Mouse (Mus musculus) olfactory bulb, adult 2 months (tissue): ENCODE results near the gene Tnfrsf25. TPM values are rescaled to one million over a fixed set of nuclear protein-coding genes. Genes with fewer than 3 reads are reported as not detected.

ENCODE experiments used
- H3K27ac ChIP-seq: fragments of 200-500 bp; 2 replicates; pipeline ENCODE4 v1.5.1; 2012; ENCODE audit warnings: low read depth, low read length; ENCODE audit not compliant: insufficient read depth
- H3K4me1 ChIP-seq: fragments of 200-500 bp; 2 replicates; pipeline ENCODE4 v1.6.1; 2012; ENCODE audit warnings: low read length; ENCODE audit not compliant: control insufficient read depth, insufficient read depth
- H3K4me3 ChIP-seq: fragments of 200-500 bp; 2 replicates; pipeline ENCODE4 v1.5.1; 2012; ENCODE audit warnings: mild to moderate bottlenecking, low read depth, low read length, moderate library complexity; ENCODE audit not compliant: insufficient read depth
- CTCF ChIP-seq: fragments of 200-500 bp; IDR thresholded peaks from 2 replicates; pipeline ENCODE4 v1.5.1; 2012; ENCODE audit warnings: low read depth, mild to moderate bottlenecking, low read length, moderate library complexity; ENCODE audit not compliant: insufficient read depth
- POLR2A ChIP-seq: fragments of 200-500 bp; IDR thresholded peaks from 2 replicates; pipeline ENCODE4 v1.6.1; 2012; ENCODE audit warnings: mild to moderate bottlenecking, low read depth, low read length, moderate library complexity; ENCODE audit not compliant: insufficient read depth
- WGBS: fragments of 180-500 bp; shearing (Covaris S2); methylation state at CpG from one replicate; pipeline ENCODE4 v1.1.7; 2018; 5-methylcytosine and 5-hydroxymethylcytosine counted together
- polyA plus RNA-seq: library from polyadenylated mRNA; stranded (reverse); fragments of >200 nt; gene quantifications from 2 replicates; pipeline ENCODE4 v1.2.4, GENCODE M21; 2012; ENCODE audit warnings: low replicate concordance; ENCODE audit not compliant: missing spikeins, insufficient read depth, insufficient read length

The Tnfrsf25 gene
- not detected in 2 replicates for polyA plus RNA-seq

- Histone ChIP-seq H3K27ac (no peak within 1 kb of the TSS), H3K4me3 (no peak within 1 kb of the TSS), H3K4me1 (peaks cover 23% of the 10 kb centered on the region)
- WGBS, result 19% methylated on average over 30 of the region's 30 CpGs
- no peak for TF ChIP-seq CTCF
- TF ChIP-seq POLR2A, result no peak
Measured at GRCm38 (mm10) chr4:152115921-152116612, at the start of gene Tnfrsf25. Gene Tnfrsf25, plus strand, starts transcription at chr4:152115934.

GRCm38 (mm10) chr4:152067280-152067679 lies 48.5 kb upstream of the Tnfrsf25 start:
- H3K4me1 ChIP-seq, result peaks cover 8% of the 10 kb centered on the region
- H3K27ac ChIP-seq, result no peak overlapping the region
- no peak overlapping the region for H3K4me3 ChIP-seq
- TF ChIP-seq CTCF (no peak), POLR2A (no peak)

GRCm38 (mm10) chr4:152068166-152068724 lies 47.5 kb upstream of the Tnfrsf25 start:
- 82% methylated on average over 6 of the region's 6 CpGs for WGBS
- Histone ChIP-seq H3K4me3 (no peak overlapping the region), H3K27ac (no peak overlapping the region), H3K4me1 (peaks cover 13% of the 10 kb centered on the region)
- no peak for TF ChIP-seq POLR2A
- no peak for TF ChIP-seq CTCF

GRCm38 (mm10) chr4:152069245-152069644 lies 46.5 kb upstream of the Tnfrsf25 start:
- Histone ChIP-seq H3K4me3 (no peak overlapping the region), H3K27ac (no peak overlapping the region), H3K4me1 (peaks cover 13% of the 10 kb centered on the region)
- TF ChIP-seq POLR2A, result no peak
- TF ChIP-seq CTCF, result no peak
- WGBS, result 89% methylated on average over 3 of the region's 3 CpGs

- 73% methylated on average over 11 of the region's 11 CpGs for WGBS
- Histone ChIP-seq H3K4me3 (no peak overlapping the region), H3K4me1 (peaks cover 13% of the 10 kb centered on the region), H3K27ac (no peak overlapping the region)
- no peak for TF ChIP-seq POLR2A
- no peak for TF ChIP-seq CTCF
Measured at GRCm38 (mm10) chr4:152070494-152071396, 45.0 kb upstream of the Tnfrsf25 start.

GRCm38 (mm10) chr4:152072121-152072601 lies 43.6 kb upstream of the Tnfrsf25 start, which contains the start of gene Plekhg5:
Gene Plekhg5, plus strand, starts transcription at chr4:152072498.
- Histone ChIP-seq H3K4me3 (no peak within 1 kb of the TSS), H3K27ac (no peak within 1 kb of the TSS), H3K4me1 (peaks cover 15% of the 10 kb centered on the region)
- TF ChIP-seq POLR2A (no peak), CTCF (no peak)
- WGBS, result 56% methylated on average over 10 of the region's 10 CpGs

GRCm38 (mm10) chr4:152072655-152073054 lies 43.1 kb upstream of the Tnfrsf25 start:
- 44% methylated on average over 10 of the region's 10 CpGs for WGBS
- Histone ChIP-seq H3K4me1 (peaks cover 20% of the 10 kb centered on the region), H3K27ac (no peak overlapping the region), H3K4me3 (no peak overlapping the region)
- TF ChIP-seq POLR2A (no peak), CTCF (no peak)

- Histone ChIP-seq H3K27ac (no peak overlapping the region), H3K4me1 (peaks cover 29% of the 10 kb centered on the region), H3K4me3 (no peak overlapping the region)
- 66% methylated on average over 6 of the region's 6 CpGs for WGBS
- TF ChIP-seq CTCF (no peak), POLR2A (no peak)
Measured at GRCm38 (mm10) chr4:152073715-152074114, 42.0 kb upstream of the Tnfrsf25 start.

- Histone ChIP-seq H3K27ac (no peak overlapping the region), H3K4me1 (peaks cover 29% of the 10 kb centered on the region), H3K4me3 (no peak overlapping the region)
- 88% methylated on average over 9 of the region's 9 CpGs for WGBS
- TF ChIP-seq POLR2A (no peak), CTCF (no peak)
Measured at GRCm38 (mm10) chr4:152074548-152074947, 41.2 kb upstream of the Tnfrsf25 start.
